Mouse (Mus musculus): ENCODE measurements at regions not wholly inside any gene's neighbourhood (a gene's known extent, or its start where the extent isn't known, plus 50 kb on each side); places are given as distances from the start of the nearest gene placed in this dataset.

DNA sequence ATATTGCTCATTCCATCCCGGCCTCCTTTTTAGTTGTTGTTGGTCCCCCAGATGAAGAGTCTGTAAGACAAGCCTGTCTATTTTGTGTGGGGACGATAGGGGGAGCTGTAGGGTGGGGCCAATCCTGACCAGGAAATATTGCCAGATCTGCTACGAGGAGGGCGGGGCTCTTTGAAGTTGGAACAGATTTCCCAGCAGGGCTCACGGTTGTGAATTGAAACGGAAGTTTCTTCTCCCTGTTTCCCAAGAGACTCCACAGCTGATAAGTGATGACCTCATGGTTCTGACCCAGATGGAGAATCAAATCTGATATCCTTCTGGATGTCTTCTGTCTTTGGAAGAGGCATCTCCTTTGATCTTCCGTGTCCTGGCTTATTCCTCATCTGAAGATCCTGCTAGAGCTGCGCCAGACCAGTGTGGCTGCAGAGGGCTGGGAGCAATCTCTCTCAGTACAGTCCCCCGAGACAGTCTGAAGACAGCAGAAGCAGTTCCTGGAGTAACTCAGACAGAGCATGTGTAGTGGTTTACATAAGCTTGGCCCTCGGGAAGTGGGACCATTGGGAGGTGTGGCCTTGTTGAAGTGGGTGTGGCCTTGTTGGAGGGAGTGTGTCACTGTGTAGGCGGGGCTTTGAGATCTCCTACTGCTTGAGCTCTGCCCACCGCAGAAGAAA is 61.9 kb upstream of the Ctbp2 start:
- TF ChIP-seq POLR2A (IDR thresholded peaks at IDR 0.05; ENCODE audit: insufficient read depth, low read depth, low read length) (no peak), CTCF (IDR thresholded peaks at IDR 0.05; ENCODE audit: insufficient read depth, low read depth, low read length) (no peak)

Measured in olfactory bulb, adult 2 months (tissue).